Mouse (Mus musculus): ENCODE results near the gene Mdh1b.

Gene Mdh1b

DNA sequence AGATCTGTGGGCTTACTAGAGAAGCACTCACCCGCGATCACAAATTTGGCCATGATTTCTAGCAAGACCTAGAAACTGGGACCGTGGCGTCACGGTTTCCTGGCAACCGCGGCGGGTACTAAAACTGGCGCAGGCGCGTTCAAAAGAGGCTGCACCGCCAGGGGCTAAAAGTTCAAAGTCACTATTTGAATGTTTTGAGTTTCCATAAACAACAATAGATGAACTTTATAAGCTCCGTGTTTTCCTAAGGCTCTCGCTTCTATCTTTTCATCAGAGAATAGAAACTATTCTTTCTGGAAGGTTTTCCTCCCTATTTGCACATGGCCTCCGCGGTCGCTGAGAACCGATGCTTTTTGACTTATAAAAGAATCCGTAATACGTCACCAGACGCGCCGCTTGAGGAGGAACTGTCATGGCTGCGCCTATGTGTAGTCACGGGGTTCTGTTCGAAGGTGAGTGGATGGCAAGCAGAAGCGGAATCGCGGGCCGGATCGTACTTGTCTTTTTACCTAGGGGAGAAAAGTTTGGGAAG is at the start of gene Mdh1b, which contains the start of gene Fastkd2:
TSS of gene Mdh1b (minus strand) at position 79 of the 532 bp plus-strand sequence.
TSS of gene Fastkd2 (plus strand) at position 375 of the 532 bp plus-strand sequence.
- DNase-seq (ENCODE audit: low spot score) = peak; percentile 91

DNA sequence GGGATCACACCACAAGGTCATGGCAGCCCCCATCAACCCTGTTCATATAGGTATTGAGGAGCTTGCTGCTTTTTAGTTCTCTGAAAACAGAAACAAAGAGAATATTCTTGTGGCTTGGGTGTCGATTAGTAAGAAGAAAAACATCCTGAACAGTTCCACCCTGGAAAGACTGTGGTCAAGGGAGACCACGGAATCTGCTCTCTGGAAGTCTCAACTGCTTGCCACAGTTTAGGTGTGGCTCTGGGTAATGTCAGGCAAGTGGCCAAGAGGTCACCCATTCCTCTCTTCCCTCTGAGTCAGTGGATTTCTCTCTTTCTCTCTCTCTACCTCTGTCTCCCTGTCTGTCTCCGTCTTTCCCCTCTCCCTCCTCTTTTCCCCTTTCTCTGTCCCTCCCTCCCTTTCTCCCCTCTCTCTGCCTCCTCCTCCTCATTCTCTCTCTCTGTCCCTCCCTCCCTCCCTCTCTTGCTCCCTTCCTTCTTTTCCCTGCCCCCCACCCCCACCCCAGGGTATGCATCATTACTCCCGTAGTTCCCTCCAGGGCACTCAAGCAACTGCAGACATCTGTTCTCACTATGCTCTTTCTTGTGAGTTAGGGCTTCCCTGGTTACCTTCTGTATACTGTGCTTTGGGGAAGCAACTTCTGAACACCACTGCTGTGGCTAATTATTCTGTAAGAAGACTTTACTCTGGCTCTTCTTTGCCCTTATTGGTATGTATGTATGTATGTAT is 46.9 kb upstream of the Mdh1b start:
- DNase-seq (ENCODE audit: low spot score) = no peak

DNA sequence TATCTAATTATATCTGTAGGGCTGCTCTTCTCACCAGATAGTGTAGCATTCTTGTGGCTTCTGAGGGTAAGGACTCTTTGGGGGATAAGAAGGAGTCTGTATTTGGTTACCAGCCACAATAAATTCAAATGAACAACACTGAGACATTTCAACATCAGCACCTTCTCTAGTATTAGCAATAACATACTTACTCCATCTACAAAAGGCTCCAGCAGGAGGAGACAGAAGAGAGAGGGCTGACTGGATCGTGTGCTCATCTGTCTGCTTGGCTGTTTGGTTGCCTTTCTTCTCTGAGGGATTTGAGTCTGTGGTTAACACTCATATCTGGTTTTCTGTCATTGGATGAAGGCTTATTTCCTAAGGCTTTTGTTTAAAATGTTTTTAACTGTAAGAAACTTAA is 46.3 kb upstream of the Mdh1b start:
- DNase-seq (ENCODE audit: low spot score) = no peak

DNA sequence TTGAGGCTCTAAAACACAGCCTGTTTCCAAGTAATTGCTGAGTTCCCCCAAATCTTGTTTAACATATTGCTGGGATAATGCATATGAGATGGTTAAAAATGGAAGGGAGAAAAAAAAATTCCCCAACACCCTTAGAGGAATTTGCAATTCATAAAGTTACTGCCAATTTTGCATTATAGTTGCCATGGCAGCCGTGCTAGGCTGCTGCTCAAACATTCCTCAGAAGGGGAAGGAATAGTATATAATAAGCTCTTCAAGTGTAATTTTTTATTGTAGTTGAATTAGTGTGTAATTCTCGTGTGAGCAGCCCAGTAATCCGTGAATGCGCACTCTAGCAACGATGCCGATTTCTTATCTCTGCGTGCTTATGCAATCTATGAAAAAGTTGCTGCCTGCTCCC is 40.2 kb upstream of the Mdh1b start:
- no peak for DNase-seq (ENCODE audit: low spot score)

DNA sequence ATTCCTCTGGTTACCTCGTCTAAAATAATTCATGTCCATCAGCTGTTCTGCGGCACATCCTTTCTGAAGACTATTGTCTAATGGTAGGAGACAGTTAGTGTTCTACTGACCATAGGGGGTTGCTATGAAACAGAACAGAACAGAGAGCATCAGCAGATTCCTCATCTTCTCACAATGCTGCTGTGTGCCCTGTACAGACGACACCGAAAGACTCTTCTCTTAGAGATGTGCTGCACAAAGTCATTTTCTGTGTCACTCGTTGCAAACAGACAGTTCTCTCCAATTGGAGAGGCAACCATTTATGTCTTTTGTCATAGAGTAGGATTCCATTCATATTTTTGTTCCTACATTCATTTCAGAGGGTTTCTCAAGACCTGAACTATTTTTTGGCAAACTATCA is 39.0 kb upstream of the Mdh1b start, which contains the start of gene 4933402D24Rik:
TSS of gene 4933402D24Rik (minus strand) at position 101 of the 400 bp plus-strand sequence.
- no peak for DNase-seq (ENCODE audit: low spot score)

DNA sequence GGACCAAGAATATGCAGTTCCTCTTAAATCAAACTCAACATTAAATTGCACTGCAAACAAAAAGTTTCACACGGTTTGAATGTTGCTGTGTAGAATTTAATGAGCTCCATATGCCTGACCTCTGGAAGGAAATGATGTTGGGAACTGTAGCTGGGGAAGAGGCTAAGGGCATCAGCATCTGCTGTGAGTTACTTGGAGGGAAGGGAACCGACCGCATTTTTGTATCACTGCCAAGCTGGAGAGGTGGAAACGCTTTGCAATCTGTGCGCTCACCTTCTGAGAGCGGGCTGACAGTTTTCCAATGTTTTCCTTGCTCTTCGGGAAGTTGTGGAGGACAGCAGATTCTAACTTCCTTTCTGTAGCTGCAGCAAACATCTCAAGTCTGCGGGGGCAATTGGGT is 38.0 kb upstream of the Mdh1b start:
- no peak for DNase-seq (ENCODE audit: low spot score)

DNA sequence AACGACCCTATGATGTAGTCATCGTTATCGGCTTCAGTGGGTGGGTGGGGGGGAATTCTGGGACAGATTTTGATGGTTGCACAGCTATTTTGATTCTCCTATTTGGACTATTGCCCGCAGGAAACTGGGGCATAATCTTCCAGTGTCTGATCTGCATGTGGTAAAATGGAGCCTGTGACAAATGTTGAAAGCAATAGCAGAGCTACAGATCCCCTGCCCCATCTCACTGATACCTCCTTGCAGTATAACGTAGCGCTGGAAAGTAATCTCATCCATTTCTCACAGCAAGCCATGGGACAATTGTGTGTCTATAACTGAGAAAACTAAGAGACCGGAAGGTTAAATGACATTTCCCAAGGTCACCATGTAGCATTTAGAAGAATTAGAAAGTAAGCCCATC is 34.3 kb upstream of the Mdh1b start:
- DNase-seq (ENCODE audit: low spot score) = no peak

DNA sequence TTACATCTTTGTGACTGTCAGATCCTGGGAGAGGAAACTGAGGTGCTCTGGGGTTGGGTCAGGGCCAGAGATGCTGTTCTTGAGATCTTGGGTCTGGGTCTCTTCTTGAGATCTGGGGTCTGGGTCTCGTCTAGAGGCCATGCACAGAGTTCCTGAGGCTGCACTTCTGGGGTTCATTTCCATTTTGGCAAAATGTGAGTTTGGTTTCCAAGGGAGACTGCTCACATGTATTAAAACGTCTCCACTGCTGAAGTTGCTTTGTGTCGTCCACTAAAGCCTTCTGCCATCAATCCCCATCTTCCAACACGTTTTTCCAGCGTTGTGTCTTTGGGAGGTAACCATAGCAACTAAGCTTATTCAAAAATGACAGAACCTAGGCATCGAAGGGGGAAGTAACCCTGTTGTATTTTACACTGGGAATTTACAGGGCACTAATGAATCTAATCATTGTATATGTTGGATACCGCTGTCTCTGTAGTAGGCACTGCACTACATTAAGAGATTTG is 33.8 kb upstream of the Mdh1b start:
- no peak for DNase-seq (ENCODE audit: low spot score)

DNA sequence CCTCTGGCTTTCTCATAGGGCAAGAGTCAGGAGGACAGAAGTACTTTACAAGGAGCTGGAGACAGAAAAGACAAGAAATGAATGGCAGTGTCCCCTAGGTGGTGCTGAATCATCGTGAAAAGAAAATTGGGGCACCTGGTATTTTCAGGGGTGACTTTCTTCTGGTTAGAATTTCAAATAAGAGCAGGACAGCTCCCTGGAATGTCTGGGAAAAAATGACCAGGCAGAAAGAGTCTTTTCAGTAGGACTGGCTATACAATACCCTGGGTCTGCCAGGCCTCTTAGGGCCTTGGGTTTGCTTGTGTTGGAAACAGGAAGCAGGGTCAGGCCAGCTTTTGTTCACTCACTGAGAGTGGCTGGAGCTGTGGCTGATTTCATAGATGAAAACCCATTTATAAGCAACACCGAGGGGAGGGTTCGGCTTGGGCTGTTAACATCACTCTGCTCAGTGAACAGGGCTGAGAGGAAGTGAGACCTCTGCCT is 33.1 kb upstream of the Mdh1b start:
- DNase-seq (ENCODE audit: low spot score) = peak; percentile 27

DNA sequence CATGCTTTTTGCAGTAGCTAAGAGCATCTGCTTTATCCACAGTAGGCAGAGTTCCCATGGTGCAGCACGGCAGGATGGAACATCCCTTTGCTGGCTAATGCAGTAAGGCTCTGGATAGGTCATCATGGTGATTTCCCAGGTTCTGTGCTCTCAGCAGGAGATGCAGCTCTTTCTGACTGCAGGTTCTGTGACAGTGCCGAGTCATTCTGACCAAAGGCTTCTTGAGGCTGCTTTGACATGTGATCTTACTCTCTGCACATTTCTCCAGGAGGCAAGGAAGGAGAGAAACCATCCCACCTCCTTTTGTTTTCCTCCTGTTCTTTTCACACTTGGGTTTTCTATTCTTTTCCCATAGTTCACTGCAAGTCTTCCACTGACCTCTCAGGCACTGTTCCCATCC is 25.9 kb upstream of the Mdh1b start:
- no peak for DNase-seq (ENCODE audit: low spot score)

DNA sequence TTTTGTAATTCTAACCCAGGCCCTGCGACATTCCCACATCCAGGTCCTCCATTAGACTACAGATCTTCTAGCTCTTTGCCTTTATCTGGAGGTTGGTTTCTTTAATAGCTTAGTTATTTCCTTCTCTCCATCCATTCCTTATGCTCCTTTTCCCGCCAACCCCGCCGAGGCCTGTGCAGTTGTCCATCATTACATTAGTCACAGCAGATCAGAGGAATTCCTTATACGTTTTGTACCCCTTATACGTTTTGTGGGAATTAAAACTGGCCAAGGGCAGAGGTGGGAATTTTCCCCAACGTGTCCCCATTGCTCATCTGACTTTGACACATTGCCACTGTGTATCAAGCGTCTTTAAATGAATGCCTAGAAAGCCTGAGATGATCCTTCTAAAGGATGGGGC is 322 bp downstream of the Mdh1b start:
- no peak for DNase-seq (ENCODE audit: low spot score)

DNA sequence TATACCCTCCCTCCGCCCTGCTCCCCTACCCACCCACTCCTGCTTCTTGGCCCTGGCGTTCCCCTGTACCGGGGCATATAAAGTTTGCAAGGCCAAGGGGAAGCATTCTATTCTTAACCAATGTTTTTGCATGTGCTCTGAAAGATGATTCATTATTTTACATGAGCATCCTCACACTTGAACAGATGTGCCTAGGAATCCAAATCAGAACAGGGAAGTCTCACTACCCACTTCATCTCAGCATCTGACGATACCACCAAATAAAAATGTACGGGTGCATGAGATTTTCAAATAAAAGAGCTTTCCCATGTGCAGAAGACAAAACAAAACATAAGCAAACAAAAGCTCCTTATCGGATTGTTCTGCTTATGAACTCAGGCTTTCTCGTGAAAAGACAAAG is 10.0 kb downstream of the Mdh1b start:
- no peak for DNase-seq (ENCODE audit: low spot score)

DNA sequence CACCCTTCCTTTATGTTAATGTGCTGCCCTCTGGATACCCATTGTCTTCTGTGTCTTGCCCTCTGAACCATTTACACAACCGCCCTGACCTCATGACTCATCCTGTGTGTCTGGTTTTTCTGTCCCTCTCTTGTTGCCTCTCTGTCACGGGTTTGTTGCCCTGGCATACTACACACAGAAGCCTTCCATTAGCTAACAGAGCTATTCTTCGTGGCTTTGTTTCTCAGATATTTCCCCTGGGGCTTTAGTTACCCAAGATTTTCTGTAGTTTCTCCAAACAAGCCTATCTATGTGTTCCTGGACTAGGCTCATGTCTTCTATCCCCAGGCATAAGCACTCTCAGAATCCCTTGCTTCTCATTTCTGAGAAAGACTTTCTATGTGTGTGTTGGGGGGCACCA is 21.2 kb downstream of the Mdh1b start:
- no peak for DNase-seq (ENCODE audit: low spot score)

DNA sequence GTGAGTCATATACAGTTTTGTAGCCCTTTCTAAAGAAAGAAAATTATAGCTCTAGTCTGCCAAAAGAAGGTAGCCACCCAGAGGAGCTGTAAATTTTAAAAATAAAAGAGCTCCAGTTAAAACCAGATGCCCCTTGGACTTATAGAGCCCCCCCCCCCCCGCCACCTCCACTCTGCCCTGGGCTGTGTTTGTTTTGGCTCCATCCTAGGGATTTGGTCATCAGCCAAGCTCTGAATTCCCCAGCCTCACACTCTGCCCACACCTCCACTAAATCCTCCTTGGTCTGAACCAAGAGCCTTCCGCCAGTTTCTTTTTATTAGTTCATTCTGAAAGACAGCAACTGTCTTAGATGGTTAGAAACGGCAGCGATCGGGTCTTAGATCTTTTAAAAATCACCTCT is 24.4 kb downstream of the Mdh1b start:
- DNase-seq (ENCODE audit: low spot score) = no peak

DNA sequence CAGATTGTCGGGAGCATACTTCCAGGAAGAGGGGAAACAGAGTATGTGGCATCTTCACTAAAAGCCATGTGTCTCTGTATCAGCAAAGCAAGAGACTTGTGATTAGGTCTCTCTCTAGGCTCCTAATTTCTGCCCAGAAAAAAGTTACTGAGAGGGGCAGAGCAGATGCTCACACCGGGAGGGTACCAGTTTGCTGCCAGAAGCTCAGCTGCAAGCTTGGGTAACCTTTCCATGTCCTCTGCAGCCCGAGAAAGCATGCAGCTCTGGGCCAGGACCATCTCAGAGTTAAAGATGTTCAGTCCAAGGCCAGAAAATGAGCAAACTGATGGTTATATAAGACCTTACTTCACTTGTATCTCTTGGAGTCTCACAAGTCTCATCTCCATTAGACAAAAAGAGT is 33.3 kb downstream of the Mdh1b start:
- DNase-seq (ENCODE audit: low spot score) = no peak

DNA sequence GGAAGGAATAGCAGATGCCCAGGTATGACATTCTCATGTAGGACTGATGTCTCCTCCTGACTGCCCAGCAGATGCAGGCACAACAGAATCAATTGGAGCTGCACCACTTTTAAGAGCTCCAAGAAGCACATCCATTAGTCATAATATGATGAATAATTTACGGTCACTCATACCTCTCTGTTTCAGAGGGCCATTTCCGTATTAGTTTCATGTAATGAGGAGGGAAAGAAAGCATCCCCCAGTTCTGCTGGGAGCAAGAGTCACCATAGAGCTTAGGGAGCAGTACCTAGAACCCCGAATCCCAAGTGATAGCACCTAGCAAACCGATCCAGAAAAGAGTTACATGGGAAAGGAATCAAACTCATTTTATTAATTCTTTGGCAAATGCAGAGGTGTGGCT is 43.3 kb downstream of the Mdh1b start, which contains the start of gene Dytn:
TSS of gene Dytn (minus strand) at position 101 of the 400 bp plus-strand sequence.
- DNase-seq (ENCODE audit: low spot score) = no peak

DNA sequence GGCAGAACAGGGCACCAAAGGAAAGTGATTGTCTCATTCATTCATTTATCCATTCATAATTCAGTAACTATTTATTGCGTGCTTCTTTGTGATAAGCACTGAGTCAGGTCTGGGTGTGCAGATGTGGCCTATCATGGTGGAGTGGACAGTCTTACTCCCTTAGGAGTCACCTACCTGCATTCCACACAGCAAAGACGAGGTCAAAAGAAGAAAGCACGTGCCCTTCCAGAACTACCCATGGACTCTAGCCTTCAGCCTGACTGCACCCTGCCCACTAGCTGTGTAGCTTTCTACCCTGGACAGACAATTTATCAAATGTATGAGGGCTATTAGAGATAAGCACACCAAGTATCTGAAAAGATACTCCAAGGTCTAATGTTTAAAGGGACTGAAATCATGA is 54.1 kb downstream of the Mdh1b start:
- no peak for DNase-seq (ENCODE audit: low spot score)

DNA sequence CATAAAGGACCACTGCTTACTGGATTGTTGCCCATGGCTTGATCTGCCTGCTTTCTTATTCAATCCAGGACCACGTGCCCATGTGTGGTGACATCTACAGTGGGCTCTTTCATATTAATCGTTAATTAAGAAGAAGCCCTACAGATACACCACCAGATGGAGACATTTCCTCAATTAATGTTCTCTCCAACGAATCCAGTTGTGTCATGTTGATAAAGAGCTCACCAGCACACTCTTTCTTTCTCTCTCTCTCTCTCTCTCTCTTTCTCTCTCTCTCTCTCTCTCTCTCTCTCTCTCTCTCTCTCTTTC is 61.3 kb downstream of the Mdh1b start:
- DNase-seq (ENCODE audit: low spot score) = no peak

DNA sequence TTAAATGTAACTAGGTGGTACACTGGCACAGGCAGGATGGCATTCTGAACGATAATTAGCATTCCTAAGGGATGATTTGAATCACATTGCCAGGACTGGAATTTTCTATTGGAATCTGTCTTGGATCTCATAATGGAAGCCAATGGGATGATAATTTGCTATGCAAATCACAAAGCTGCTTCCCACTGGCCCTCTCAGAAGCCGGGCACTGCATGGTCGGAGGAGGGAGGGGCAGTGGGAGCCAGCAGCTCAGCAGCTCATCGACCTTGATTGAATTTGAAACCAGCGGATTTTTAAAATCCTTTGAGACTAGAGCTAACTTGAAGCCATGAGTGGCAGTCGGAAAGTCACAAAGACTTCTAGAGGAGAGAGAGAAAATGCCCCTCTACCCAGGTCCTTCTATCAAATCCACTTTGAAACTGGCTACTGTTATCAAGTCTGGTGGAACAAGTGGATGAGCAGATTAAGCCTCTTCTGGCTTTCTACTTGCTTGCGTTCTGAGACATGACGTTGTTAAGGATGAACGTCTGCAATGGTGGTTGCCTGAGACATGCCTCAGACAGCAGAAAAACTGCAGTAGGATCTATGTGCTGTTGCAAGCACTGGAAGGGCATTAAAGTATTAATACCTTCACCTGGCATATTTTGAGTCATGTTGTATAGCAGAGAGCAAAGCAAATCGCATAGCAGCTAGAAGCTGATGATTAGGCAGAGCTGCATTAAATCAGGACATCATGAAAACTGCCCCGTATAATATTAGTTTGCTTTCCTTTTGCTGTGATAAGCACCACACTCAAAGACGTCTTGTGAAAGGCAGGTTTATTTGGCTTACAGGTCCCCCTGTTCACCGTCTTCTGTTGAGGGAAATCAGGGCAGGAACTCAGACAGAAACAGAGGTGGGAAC is 61.9 kb downstream of the Mdh1b start:
- DNase-seq (ENCODE audit: low spot score) = no peak

DNA sequence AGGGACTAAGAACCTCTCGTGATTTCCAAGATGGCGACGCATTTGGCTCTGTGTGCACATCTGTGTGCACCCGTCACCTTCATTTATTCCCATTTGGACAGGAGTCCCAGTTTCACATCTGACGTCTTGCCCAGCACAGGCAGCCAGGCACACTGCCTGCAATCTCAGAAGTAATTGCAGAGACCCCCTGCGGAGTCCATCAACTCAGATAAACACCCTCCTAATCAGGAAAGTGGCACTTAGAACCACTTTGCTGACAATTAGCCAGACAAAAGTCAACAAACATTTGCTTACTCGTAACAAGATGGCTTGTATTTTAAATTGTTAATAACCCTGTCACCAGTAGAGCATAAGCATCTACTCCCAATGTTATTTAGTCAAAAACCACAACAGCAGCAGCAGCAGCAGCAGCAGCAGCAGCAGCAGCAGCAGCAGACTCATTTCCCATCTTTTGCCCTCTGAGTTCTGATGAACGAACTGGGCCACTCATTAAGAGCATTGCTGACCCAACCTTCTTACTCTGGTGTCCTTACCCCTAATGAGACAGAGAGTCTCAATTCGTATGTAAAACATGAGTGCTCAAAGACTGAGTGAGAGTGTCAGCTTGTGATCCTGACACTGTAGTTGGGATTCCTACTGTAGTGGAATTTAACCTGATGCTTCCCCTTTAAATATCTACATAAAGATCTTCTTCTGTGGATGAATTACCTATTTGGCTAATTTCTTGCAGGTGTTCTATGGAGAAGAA is 62.7 kb downstream of the Mdh1b start:
- DNase-seq (ENCODE audit: low spot score) = no peak

DNA sequence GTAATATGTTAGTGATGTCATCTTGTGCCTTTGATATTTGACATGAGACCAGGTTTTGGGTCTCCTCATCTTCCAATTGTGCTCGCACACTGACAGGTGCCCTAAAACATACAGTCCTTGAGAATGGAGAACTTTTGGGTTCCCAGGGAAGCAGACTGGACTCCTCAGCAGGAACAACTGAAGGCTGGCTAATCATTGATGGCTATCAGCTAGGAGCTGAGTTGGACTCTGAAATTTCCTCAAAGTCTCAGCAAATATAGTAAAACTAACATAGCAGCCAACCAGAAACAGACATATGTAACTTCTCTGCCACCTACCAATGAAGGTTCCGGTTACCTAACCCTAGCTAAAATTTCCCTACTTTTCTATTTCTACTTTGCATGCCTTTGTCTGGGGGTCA is 64.0 kb downstream of the Mdh1b start:
- DNase-seq (ENCODE audit: low spot score) = no peak

DNA sequence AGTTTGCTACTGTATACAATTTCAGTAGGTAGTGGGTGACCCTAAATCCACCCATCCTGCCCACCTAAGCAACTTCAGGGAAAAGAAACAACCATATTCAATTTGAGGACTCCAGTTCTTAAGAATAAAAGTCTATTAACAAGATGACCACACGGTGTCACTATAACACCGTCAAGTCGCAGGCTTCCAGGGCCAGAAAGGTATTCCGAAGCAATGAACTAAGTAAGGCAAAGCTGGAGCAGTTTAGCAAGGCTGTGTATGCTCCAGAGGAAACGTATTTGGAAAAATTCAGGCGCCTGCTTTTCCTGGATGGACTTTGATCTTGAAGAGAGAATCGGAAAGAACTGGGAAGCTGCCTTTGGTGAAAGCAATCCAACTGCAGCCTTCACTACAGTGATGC is 70.5 kb downstream of the Mdh1b start:
- peak; percentile 22 for DNase-seq (ENCODE audit: low spot score)

Data from ovary, postnatal 14 days (tissue).